Mouse (Mus musculus): ENCODE data around the gene Gadd45g. TPM values are rescaled to one million over a fixed set of nuclear protein-coding genes. Genes with fewer than 3 reads are reported as not detected.

Gene Gadd45g
- 65.7 and 67.4 TPM in 2 replicates for polyA plus RNA-seq (2012; rRNA removed)

GRCm38 (mm10) chr13:51846301-51846867 lies at the start of gene Gadd45g:
Gene Gadd45g (plus strand): TSS chr13:51846678.

Other genes with a start within 250 kb of the Gadd45g start
- 28.8 and 55.1 TPM in 2 replicates for gene Cks2, start 201.4 kb upstream of the Gadd45g start, polyA plus RNA-seq (2012; rRNA removed)
- 26.3 and 26.6 TPM in 2 replicates for gene Secisbp2, start 195.0 kb upstream of the Gadd45g start, polyA plus RNA-seq (2012; rRNA removed)
- 12.7 and 12.8 TPM in 2 replicates for gene Sema4d, start 52.9 kb upstream of the Gadd45g start, polyA plus RNA-seq (2012; rRNA removed)